Mouse (Mus musculus) bone marrow, adult 2 months (tissue): ENCODE data around the gene Sec62. TPM values are rescaled to one million over a fixed set of nuclear protein-coding genes. Genes with fewer than 3 reads are reported as not detected.

ENCODE experiments used
- H3K27ac ChIP-seq: fragments of 200-500 bp; 2 replicates; pipeline ENCODE4 v1.5.1; 2012; ENCODE audit warnings: low read depth, mild to moderate bottlenecking, control low read depth, inconsistent platforms, low read length; ENCODE audit not compliant: control insufficient read depth, poor library complexity, insufficient read depth
- H3K4me1 ChIP-seq: fragments of 200-500 bp; 2 replicates; pipeline ENCODE4 v1.6.1; 2011; ENCODE audit warnings: low read length; ENCODE audit not compliant: control insufficient read depth, insufficient read depth
- H3K4me3 ChIP-seq: fragments of 200-500 bp; replicated peaks from 2 replicates; pipeline ENCODE3; 2011; ENCODE audit warnings: mild to moderate bottlenecking, low read depth, low read length, control low read depth; ENCODE audit not compliant: control insufficient read depth
- CTCF ChIP-seq: fragments of 200-500 bp; IDR thresholded peaks from 2 replicates; pipeline ENCODE4 v1.5.1; 2011; ENCODE audit warnings: low read length, control low read depth; ENCODE audit not compliant: control insufficient read depth, insufficient read depth
- POLR2A ChIP-seq: fragments of 200-500 bp; IDR thresholded peaks from 2 replicates; pipeline ENCODE4 v1.6.1; 2011; ENCODE audit warnings: low read depth, mild to moderate bottlenecking, control low read depth, low read length, borderline replicate concordance; ENCODE audit not compliant: control insufficient read depth
- WGBS: fragments of 180-500 bp; shearing (Covaris S2); methylation state at CpG from one replicate; pipeline ENCODE4 v1.1.7; 2018; 5-methylcytosine and 5-hydroxymethylcytosine counted together
- polyA plus RNA-seq: library from polyadenylated mRNA; stranded (reverse); fragments of >200 nt; gene quantifications from 2 replicates; pipeline ENCODE4 v1.2.4, GENCODE M21; 2011; ENCODE audit warnings: low replicate concordance; ENCODE audit not compliant: missing spikeins, insufficient read depth, insufficient read length

Gene Sec62
- polyA plus RNA-seq, 1 experiment: 65.8 TPM

DNA sequence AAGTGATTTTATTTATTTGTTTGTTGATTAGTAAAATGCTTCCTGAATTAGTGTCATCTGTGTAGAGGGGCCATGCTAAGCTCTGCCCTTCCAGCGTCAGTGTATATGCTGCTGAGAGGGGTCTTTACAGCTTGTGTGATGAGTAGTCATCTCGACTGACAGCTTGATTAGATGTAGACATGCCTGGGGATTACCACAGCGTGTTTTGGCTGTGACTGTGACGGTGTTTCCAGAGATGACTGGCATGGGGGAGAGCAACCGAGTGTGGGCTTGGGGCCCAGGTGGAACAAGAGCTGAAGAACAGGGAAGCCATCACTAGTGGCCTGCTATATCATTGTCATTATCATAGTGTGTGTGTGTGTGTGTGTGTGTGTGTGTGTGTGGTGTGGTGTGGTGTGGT, 76.0 kb downstream of the Sec62 start:
- no peak for TF ChIP-seq CTCF
- TF ChIP-seq POLR2A: no peak
- Histone ChIP-seq H3K27ac (no peak overlapping the region), H3K4me3 (no peak overlapping the region), H3K4me1 (peaks cover 2% of the 10 kb centered on the region; the same call in 1 of the 2 replicates)
- WGBS: 68% methylated on average over 5 of the region's 5 CpGs

DNA sequence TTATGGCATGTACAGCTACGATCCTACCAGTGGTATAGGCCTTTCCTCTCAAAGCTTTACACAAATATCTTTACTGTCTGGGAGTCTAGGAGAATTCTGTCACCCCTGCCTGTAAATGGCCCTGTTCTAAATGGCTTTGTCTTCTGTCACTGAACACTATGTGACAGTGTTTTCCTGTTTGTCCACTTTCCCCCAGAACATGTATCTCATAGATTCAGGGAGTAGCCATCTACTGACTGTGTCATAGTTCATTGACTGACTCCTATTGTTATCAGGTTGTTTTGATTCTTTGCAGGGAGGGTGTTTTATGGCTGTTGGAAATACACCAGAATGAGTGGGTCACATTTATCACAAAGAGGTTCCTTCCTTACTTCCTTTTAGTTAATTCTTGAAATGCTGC, 77.3 kb downstream of the Sec62 start:
- no peak for TF ChIP-seq CTCF
- TF ChIP-seq POLR2A: no peak
- no peak overlapping the region for H3K4me3 ChIP-seq
- WGBS: 79% methylated on average over 1 of the region's 1 CpGs

More for the DNA sequence above, 77.3 kb downstream of the Sec62 start:
- H3K27ac ChIP-seq: no peak overlapping the region
- no peaks in the 10 kb centered on the region; the same call in 1 of the 2 replicates for H3K4me1 ChIP-seq

Other genes starting within 250 kb of the Sec62 start
- gene Mecom, start 244.9 kb upstream of the Sec62 start, polyA plus RNA-seq: 0.70 and 1.4 TPM in 2 replicates
- not detected in 2 replicates for gene Actrt3, start 192.9 kb upstream of the Sec62 start, polyA plus RNA-seq
- gene Mynn, start 190.8 kb upstream of the Sec62 start, polyA plus RNA-seq: 5.0 and 9.7 TPM in 2 replicates
- gene Lrriq4, start 148.4 kb upstream of the Sec62 start, polyA plus RNA-seq: not detected in 2 replicates
- 2.1 TPM in 1 of 2 replicates, not detected in the other for gene Lrrc34, start 145.0 kb upstream of the Sec62 start, polyA plus RNA-seq
- 2.2 TPM in 1 of 2 replicates, not detected in the other for gene Lrrc31, start 93.0 kb upstream of the Sec62 start, polyA plus RNA-seq
- not detected in 2 replicates for gene Samd7, start 46.6 kb upstream of the Sec62 start, polyA plus RNA-seq
- gene Gpr160, start 63.1 kb downstream of the Sec62 start, polyA plus RNA-seq: 5.0 and 11.2 TPM in 2 replicates
- 6.4 and 15.2 TPM in 2 replicates for gene Phc3, start 176.5 kb downstream of the Sec62 start, polyA plus RNA-seq
- gene Prkci, start 202.9 kb downstream of the Sec62 start, polyA plus RNA-seq: 3.7 and 9.0 TPM in 2 replicates